Comparison of ENCODE assay signal across 13 mouse cellular contexts in genomic region chr8:108977693-108978361, GRCm38 (mm10).
DNase-seq lines count a peak whose midpoint lies in the region; ATAC-seq and TF ChIP-seq lines count a peak whose summit lies in the region.
"Had no signal": no experiment of that assay in that cellular context is flagged by ENCODE, and none has a peak within 500 bp of the region (broad histone marks: within the 10 kb centered on the region; RNA-seq: fewer than 3 reads in every experiment).

No protein-coding gene starts in this region.

- no peak for ATAC-seq in kidney, embryonic 15.5 days (replicated peaks; ENCODE audit: low FRiP score)
- no peak for ATAC-seq in neural tube, embryonic 11.5 days (ENCODE audit: insufficient read depth, low FRiP score, low TSS enrichment)

- no peak for TF ChIP-seq CTCF in embryonic fibroblast, embryonic 13.5 days (IDR thresholded peaks at IDR 0.05; ENCODE audit: borderline replicate concordance, insufficient read depth, low read length)

- H3K27ac ChIP-seq in kidney, embryonic 15.5 days = peak overlapping the region; percentile 63; the same call in 1 of the 2 replicates
- H3K27ac ChIP-seq in embryonic fibroblast, embryonic 13.5 days (ENCODE audit: insufficient read depth, low read length) = peak overlapping the region; percentile 85
- no peak overlapping the region for H3K27ac ChIP-seq in neural tube, embryonic 11.5 days (ENCODE audit: low read depth, low read length)
- H3K27ac ChIP-seq: forebrain, embryonic 12.5 days had no signal

- WGBS in kidney, embryonic 15.5 days = 48% methylated on average over 11 of the region's 11 CpGs
- 61% methylated on average over 11 of the region's 11 CpGs for WGBS in neural tube, embryonic 11.5 days

- no peak overlapping the region for H3K9ac ChIP-seq in kidney, embryonic 15.5 days
- H3K9ac ChIP-seq in neural tube, embryonic 11.5 days (ENCODE audit: low read length) = no peak overlapping the region
- H3K9ac ChIP-seq: forebrain, embryonic 12.5 days had no signal

- no peaks in the 10 kb centered on the region for H3K4me1 ChIP-seq in kidney, embryonic 15.5 days
- peaks cover 13% of the 10 kb centered on the region for H3K4me1 ChIP-seq in embryonic fibroblast, embryonic 13.5 days (ENCODE audit: control insufficient read depth, insufficient read depth, low read length)
- no peaks in the 10 kb centered on the region for H3K4me1 ChIP-seq in neural tube, embryonic 11.5 days (ENCODE audit: control insufficient read depth, insufficient read depth, low read length)
- H3K4me1 ChIP-seq: forebrain, embryonic 12.5 days had no signal

- intact Hi-C loops in heart, postnatal 36 days (cut with DNase I) = no loop called here

- no peak for TF ChIP-seq POLR2A in embryonic fibroblast, embryonic 13.5 days (IDR thresholded peaks at IDR 0.05; ENCODE audit: low read depth, low read length)

- no peaks in the 10 kb centered on the region for H3K9me3 ChIP-seq in kidney, embryonic 15.5 days (replicated peaks)
- 0 out of 2 replicates have a peak, but pooled peaks cover 2% of the 10 kb centered on the region for H3K9me3 ChIP-seq in neural tube, embryonic 11.5 days (ENCODE audit: control insufficient read depth, low read length)
- H3K9me3 ChIP-seq: forebrain, embryonic 12.5 days had no signal

- H3K27me3 ChIP-seq in kidney, embryonic 15.5 days = no peaks in the 10 kb centered on the region
- H3K27me3 ChIP-seq in neural tube, embryonic 11.5 days (ENCODE audit: control insufficient read depth, insufficient read depth, low read length) = no peaks in the 10 kb centered on the region
- H3K27me3 ChIP-seq: CH12.LX; forebrain, embryonic 12.5 days had no signal

- no peak overlapping the region for H3K4me3 ChIP-seq in kidney, embryonic 15.5 days (replicated peaks)
- H3K4me3 ChIP-seq in embryonic fibroblast, embryonic 13.5 days (ENCODE audit: insufficient read depth, low read length) = no peak overlapping the region
- no peak overlapping the region for H3K4me3 ChIP-seq in neural tube, embryonic 11.5 days (ENCODE audit: low read depth, low read length)
- H3K4me3 ChIP-seq: forebrain, embryonic 12.5 days had no signal

- no peak overlapping the region for H3K4me2 ChIP-seq in kidney, embryonic 15.5 days
- H3K4me2 ChIP-seq in neural tube, embryonic 11.5 days (ENCODE audit: low read depth) = no peak overlapping the region
- H3K4me2 ChIP-seq: forebrain, embryonic 12.5 days had no signal

- H3K36me3 ChIP-seq in kidney, embryonic 15.5 days = no peaks in the 10 kb centered on the region
- no peaks in the 10 kb centered on the region for H3K36me3 ChIP-seq in neural tube, embryonic 11.5 days (ENCODE audit: control insufficient read depth, insufficient read depth, low read length)
- H3K36me3 ChIP-seq: forebrain, embryonic 12.5 days had no signal

- no peak for DNase-seq in kidney, postnatal 14 days
- DNase-seq in embryo, embryonic 11 days = peak; percentile 76
- DNase-seq in neural tube, embryonic 11.5 days (ENCODE audit: low spot score) = peak; percentile 34
- no peak for DNase-seq in cerebellum, adult 9-11 months
- no peak for DNase-seq in left cerebral cortex, adult 18-20 months (ENCODE audit: low spot score in 2 of 2)
- no peak for DNase-seq in heart, postnatal 36 days
- DNase-seq: adrenal gland, adult 8-10 months; cerebellum, postnatal 10 days; lung, postnatal 4 days had no signal

Comparison
In these comparisons a context has a peak if more than half of its experiments do, and no peak if none do; other contexts are left out.
1. DNase-seq: peak in embryo, embryonic 11 days (single experiment) and neural tube, embryonic 11.5 days (single experiment); none in kidney, postnatal 14 days (single experiment), cerebellum, adult 9-11 months (single experiment), left cerebral cortex, adult 18-20 months (0 of 2) and heart, postnatal 36 days (0 of 2).